Mouse (Mus musculus): ENCODE measurements around the gene Ank2.
"Not testable (repeated sequence)": the region's sequence is repeated elsewhere in the genome, so short reads cannot be mapped to it uniquely, and the experiment has no call there.

Gene Ank2

GRCm38 (mm10) chr3:127361384-127361783, 137.8 kb downstream of the Ank2 start:
- no peak for ATAC-seq (ENCODE audit: low TSS enrichment)

DNA sequence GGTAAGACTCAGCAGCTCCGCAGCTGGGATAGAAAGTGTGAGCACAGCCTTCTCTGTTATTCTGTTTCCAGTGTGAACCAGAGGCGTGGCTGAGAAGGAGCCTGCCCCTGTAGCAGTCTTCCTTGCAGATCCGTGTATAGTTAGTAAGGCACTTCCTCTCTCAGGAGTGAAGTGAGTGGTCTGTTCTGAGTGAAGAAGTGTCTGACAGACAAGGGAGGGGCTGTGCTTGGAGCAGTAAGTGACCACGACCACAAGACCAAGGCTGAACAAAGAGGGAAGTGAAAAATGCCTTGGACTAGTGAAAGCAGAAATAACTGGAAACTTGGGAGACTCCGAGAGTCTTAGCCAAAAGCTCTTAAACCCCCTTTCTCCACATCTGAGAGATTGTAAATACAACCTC, 143.9 kb downstream of the Ank2 start:
- ATAC-seq (ENCODE audit: low TSS enrichment), result peak; percentile 51

DNA sequence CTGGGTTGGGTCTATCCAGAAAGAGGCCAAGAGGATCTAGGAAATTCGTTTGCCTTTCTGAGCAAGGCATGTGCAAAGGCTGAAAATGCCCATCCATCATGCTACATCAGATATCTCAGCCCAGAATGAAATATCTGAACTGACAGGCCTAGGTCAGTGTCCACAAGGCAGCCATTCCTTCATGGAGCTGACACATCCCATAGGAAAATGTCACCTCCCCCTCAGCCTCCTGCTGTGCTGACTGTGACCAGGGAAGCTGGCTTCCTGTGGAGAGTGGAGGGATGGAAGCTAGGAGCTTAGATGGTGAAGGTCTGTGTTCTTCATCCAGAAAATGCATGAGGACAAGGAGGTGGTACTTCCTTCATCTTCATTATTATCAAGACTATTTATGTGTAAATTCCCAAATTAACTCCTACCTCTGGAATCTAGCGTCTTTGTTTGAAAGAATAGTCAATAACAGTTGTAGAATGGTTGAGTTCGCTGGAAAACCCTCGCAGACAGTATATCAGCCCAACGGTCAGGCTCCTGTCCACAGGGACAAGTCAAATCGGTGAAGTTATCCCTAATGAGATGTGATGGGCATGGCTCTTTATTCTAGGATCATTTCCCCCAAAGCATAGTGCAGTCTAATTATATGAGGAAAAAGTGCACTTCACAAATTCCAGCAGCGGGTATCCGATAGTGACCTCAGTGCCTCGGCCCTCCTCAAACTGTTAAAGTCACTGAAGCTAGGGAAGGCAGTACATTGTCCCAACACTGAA, 148.4 kb downstream of the Ank2 start:
- peak; percentile 32; the same call in 1 of the 2 replicates for ATAC-seq (ENCODE audit: low TSS enrichment)

- no peak for ATAC-seq (ENCODE audit: low TSS enrichment)
These were observed 150.2 kb downstream of the Ank2 start for GRCm38 (mm10) chr3:127348926-127349325.

DNA sequence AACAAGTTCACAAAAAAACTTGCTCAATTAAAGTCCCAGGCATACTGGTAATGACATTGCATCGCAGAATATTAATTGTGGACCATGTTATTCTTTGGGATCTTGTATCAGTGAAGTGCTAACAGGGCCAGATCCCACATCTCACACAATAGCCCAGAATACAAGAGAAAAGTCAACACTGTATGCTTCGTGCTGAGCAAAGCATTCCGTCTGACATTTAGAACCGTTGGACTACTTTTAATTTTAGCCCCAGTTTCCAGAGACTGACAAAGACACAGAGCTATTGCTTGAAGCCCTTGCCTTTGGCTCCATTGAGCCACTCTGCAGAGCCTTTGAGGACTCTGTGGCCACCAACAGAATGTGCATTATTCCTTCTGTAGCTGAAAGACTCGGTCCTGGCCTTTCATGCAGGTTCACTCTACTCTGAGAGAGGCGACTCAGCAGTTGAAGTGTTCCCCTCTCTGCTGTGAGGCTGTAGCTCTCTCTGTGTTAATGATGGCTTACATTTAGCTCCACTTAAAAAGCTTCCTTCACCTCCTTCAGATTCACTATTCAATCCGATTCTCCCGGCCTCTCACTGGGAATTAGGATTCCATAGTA, 153.2 kb downstream of the Ank2 start:
- peak; percentile 69 for ATAC-seq (ENCODE audit: low TSS enrichment)

GRCm38 (mm10) chr3:127341300-127341699, 157.8 kb downstream of the Ank2 start:
- ATAC-seq (ENCODE audit: low TSS enrichment), result peak; percentile 28; the same call in 1 of the 2 replicates

GRCm38 (mm10) chr3:127334876-127335275, 164.3 kb downstream of the Ank2 start:
- peak; percentile 89 for ATAC-seq (ENCODE audit: low TSS enrichment)

GRCm38 (mm10) chr3:127331562-127331961, 167.6 kb downstream of the Ank2 start:
- no peak for ATAC-seq (ENCODE audit: low TSS enrichment)

- no peak; the same call in 1 of the 2 replicates for ATAC-seq (ENCODE audit: low TSS enrichment)
These were observed 172.8 kb downstream of the Ank2 start for GRCm38 (mm10) chr3:127326355-127326754.

DNA sequence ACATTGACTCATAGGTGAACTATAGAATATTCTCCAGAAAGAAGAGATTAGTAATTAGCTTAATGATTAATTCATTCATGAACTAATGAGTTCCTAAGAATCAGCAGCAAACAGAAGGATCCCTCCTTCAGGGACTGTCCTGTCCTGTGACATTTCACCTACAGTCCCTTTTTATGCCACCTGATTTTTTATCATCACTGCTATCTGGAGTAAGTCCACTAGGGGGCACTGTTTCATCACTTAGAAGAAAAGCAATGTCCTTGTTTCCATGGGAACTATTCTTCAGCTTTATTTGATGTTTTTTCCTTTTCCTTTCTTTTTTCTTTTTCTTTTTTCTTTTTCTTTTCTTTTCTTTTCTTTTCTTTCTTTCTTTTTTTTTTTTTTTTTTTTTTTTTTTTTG, 176.3 kb downstream of the Ank2 start:
- no peak for ATAC-seq (ENCODE audit: low TSS enrichment)

DNA sequence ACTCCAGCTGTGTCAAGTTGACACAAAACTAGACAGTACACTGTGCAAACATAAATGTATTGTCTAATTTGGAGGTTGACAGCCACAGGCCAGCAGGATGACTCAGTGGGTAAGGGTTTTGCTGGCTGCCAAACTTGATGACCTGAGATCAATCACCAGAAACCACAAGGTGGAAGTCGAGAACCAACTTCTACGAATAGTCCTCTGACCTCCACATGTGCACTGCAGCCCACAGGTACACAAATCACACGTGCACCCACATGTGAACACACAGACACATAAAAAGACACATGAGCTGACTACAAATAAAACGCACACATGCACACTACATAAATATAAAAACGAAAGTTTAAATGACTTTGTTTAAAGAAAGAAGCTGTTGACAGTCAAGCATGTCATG, 177.5 kb downstream of the Ank2 start:
- ATAC-seq (ENCODE audit: low TSS enrichment), result no peak

GRCm38 (mm10) chr3:127321031-127321430, 178.1 kb downstream of the Ank2 start:
- ATAC-seq (ENCODE audit: low TSS enrichment), result not testable (repeated sequence)

- 0 out of 2 replicates have a peak, but pooled peaks have one; percentile 7 for ATAC-seq (ENCODE audit: low TSS enrichment)
These were observed 178.8 kb downstream of the Ank2 start for GRCm38 (mm10) chr3:127320311-127320710.

DNA sequence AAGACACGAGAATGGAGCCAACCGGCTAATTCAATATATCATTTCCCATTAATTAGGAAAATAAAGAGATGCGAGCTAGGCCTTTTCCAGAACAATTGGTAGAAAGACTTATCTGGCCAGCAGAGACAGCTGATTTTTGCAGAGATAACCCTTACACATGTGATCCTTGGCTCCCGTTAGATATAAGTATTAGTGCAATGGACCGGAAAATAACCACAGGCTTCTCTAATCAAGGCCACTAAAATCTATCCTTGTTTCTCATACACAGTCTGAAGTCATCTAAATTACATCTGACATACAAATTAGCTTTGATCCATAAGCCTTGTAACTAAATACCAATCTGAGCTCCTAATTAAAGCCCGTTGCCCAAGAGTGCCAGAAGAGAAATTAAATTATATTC, 181.5 kb downstream of the Ank2 start:
- no peak for ATAC-seq (ENCODE audit: low TSS enrichment)

DNA sequence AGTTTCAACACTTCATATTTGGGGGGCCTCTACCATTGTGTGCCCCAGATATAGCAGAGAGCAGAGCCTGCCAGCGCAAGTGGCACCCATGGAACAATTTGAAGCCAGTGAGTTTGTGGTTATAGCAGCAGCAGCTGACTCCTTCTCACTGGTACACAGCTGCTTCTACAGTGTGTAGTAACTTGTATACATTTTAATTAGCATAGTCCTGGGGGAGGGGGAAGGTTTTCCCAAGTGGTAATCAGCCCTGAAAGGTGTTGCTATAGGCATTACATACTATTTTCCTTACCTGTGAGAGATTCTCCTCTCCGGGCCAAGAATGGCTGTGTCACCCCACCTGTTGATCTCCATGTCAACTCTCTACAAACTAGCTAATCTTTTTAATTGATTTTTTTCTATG, 182.4 kb downstream of the Ank2 start:
- ATAC-seq (ENCODE audit: low TSS enrichment), result no peak

DNA sequence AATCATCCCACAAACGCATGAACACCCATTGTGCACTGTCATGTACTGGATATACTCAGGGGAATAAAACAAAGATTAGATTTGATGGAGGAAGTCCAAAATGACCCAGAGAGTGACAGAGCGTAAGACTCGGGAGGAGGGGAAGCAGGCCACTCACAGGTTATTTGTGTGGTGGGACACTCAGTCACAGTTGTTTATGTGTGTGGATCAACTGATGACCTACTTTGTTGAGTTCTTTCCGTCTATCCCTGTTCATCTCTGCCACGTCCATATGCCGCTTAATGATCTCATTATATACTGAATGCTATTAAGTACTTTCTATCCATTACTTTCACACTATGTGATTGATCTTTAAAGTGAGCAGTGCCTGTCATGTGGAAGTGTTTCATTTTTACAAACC, 187.6 kb downstream of the Ank2 start:
- ATAC-seq (ENCODE audit: low TSS enrichment), result no peak

DNA sequence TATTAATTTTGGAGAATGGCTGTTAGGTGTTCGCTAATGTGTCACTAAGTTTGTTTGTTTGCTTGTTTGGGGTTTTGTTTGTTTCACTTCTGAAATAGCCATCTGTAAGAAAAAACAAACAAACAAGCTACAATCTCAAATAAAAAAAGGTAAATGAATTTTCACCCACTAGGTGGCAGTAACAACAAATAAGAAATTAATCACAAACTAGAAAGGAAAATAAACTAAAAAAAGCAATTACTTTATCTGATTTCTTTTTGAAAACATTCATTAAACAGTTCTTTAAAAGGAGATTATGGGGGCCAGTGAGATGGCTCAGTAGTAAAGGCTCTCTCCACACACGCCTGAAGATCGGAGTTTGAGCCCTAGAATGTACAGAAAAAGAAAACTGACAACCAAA, 189.1 kb downstream of the Ank2 start:
- ATAC-seq (ENCODE audit: low TSS enrichment), result no peak

DNA sequence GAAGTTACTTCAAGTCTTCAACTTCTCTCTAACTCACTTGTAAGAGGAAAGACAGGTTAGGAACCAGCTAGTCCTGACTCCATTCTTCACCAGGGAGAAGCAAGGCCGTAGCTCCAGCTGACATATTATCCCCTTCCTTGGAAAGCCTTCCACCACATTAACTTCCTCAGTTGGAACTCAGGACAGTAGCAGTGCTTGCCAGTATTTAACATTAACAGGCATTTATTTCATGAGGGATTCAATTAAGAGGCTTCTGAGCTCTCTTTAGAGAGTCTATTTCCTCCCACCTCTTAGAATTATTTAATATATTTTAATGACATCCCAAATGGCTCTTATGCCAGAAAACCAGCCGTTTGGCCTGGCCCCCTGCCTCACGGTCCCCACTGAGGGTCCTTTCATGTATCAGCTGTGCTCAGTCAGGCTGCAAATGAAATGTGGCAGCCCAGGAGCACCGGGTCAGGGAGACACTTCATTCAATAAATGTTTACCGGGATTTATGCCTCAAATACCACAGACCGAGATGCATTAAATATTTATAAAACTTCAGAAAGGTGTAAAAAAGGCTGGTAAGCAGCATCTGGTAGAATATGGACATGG, 195.1 kb downstream of the Ank2 start:
- no peak for ATAC-seq (ENCODE audit: low TSS enrichment)

DNA sequence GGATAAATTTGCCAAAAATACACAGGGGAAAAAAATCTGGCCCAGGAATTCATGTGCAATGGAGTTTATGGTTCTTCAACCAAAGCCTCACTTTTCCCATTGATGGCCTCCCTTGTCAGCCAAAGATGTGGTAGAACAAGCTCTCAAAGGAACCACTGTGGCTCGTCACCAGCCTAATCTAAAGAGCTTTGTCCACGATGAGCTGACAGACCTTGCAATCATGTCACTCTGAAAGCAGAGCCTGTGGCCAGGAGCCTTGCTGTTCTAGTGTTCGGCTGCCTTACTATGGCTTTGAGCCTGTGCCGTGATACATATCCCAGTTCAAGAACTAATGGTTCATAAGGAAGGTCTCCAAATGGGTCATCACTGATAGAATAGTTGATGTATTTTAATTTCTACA, 196.1 kb downstream of the Ank2 start:
- ATAC-seq (ENCODE audit: low TSS enrichment), result no peak

DNA sequence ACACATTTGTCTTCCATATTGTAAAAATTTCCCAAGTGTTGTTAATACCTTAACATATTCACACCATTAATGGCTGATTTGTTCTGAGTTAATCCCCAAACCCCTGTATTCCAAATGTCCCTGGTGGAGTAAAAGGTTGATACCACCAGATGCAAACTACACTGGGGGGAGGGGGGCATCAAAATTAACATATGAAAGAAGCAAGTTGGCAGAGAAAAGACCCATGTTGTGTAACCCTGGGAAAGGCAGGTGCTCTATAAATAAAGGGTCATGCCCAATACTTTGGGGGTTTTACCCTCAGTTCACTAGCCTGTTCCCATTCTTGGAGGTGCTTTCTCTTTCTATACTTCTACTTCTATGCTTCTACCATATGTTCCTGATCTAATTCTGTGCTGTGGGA, 198.4 kb downstream of the Ank2 start:
- ATAC-seq (ENCODE audit: low TSS enrichment), result no peak

GRCm38 (mm10) chr3:127295921-127296320, 203.2 kb downstream of the Ank2 start:
- no peak for ATAC-seq (ENCODE audit: low TSS enrichment)

GRCm38 (mm10) chr3:127294610-127295349, 204.4 kb downstream of the Ank2 start:
- ATAC-seq (ENCODE audit: low TSS enrichment), result no peak
